Mouse (Mus musculus) CD4-positive helper T cell, adult 2 months (primary cell): ENCODE measurements around the gene Ntpcr.
A peak's percentile ranks its signal among the peaks of the same experiment; 100 is the strongest.

ENCODE experiments used
- DNase-seq: peaks from one replicate; pipeline ENCODE4 v3.0.0-alpha.2; 2012; ENCODE audit warnings: low read depth, missing footprints, low spot score

The Ntpcr gene

GRCm38 (mm10) chr8:125725037-125725820 lies 4.5 kb upstream of the Ntpcr start:
- DNase-seq, result peak; percentile 52

- no peak for DNase-seq
These were observed 3.6 kb upstream of the Ntpcr start for GRCm38 (mm10) chr8:125726143-125726542.

- no peak for DNase-seq
These were observed 2.8 kb upstream of the Ntpcr start for GRCm38 (mm10) chr8:125726986-125727385.

- DNase-seq, result no peak
These were observed 2.0 kb upstream of the Ntpcr start for GRCm38 (mm10) chr8:125727797-125728196.

GRCm38 (mm10) chr8:125733964-125734956 lies 4.5 kb downstream of the Ntpcr start:
- peak; percentile 75 for DNase-seq

- no peak for DNase-seq
These were observed 9.2 kb downstream of the Ntpcr start for GRCm38 (mm10) chr8:125738956-125739355.

- DNase-seq, result no peak
These were observed 10.9 kb downstream of the Ntpcr start for GRCm38 (mm10) chr8:125740655-125741054.

GRCm38 (mm10) chr8:125741377-125741776 lies 11.6 kb downstream of the Ntpcr start:
- no peak for DNase-seq

- DNase-seq, result no peak
These were observed 12.1 kb downstream of the Ntpcr start for GRCm38 (mm10) chr8:125741855-125742254.

- DNase-seq, result no peak
These were observed 12.6 kb downstream of the Ntpcr start for GRCm38 (mm10) chr8:125742406-125742805.

GRCm38 (mm10) chr8:125744914-125745576 lies 15.3 kb downstream of the Ntpcr start:
- DNase-seq, result no peak

- DNase-seq, result no peak
These were observed 17.6 kb downstream of the Ntpcr start for GRCm38 (mm10) chr8:125747390-125747789.

- no peak for DNase-seq
These were observed 21.1 kb downstream of the Ntpcr start for GRCm38 (mm10) chr8:125750846-125751245.

GRCm38 (mm10) chr8:125755896-125756295 lies 26.1 kb downstream of the Ntpcr start:
- no peak for DNase-seq

- no peak for DNase-seq
These were observed 26.8 kb downstream of the Ntpcr start for GRCm38 (mm10) chr8:125756391-125757105.

- DNase-seq, result no peak
These were observed 27.3 kb downstream of the Ntpcr start for GRCm38 (mm10) chr8:125757106-125757496.

- DNase-seq, result peak; percentile 32
These were observed 29.3 kb downstream of the Ntpcr start for GRCm38 (mm10) chr8:125759022-125759421.

- no peak for DNase-seq
These were observed 33.5 kb downstream of the Ntpcr start for GRCm38 (mm10) chr8:125763066-125763786.

- DNase-seq, result no peak
These were observed 38.3 kb downstream of the Ntpcr start for GRCm38 (mm10) chr8:125768079-125768478.

- no peak for DNase-seq
These were observed 42.5 kb downstream of the Ntpcr start for GRCm38 (mm10) chr8:125772300-125772699.
